Mouse (Mus musculus) neutrophil, adult 83 days (primary cell): ENCODE results near the gene Crip1. TPM values are rescaled to one million over a fixed set of nuclear protein-coding genes. Genes with fewer than 3 reads are reported as not detected.

Source experiments
- total RNA-seq, 2 experiments: library from RNA; stranded (reverse); gene quantifications; one replicate each; pipeline ENCODE4 v1.2.4; 2023

Crip1 gene
- 100 to 1,000 TPM; 588 to 649 TPM for total RNA-seq

GRCm38 (mm10) chr12:113146112-113147057, at the start of gene Crip1:
TSS of gene Crip1 (plus strand) at chr12:113146316.

GRCm38 (mm10) chr12:113097749-113098281, 48.3 kb upstream of the Crip1 start, which contains the start of gene Mta1:
TSS of gene Mta1 (plus strand) at chr12:113098278.

GRCm38 (mm10) chr12:113139908-113140615, 6.1 kb upstream of the Crip1 start, which contains the start of gene Crip2:
TSS of gene Crip2 (plus strand) at chr12:113140236.

GRCm38 (mm10) chr12:113155887-113156539, 9.9 kb downstream of the Crip1 start, which contains the start of gene Tedc1:
TSS of gene Tedc1 (plus strand) at chr12:113156421.

GRCm38 (mm10) chr12:113185442-113186291, 39.6 kb downstream of the Crip1 start, which contains the start of gene Tmem121:
TSS of gene Tmem121 (plus strand) at chr12:113185930.

Other genes starting within 250 kb of the Crip1 start
- gene Jag2, start 216.5 kb upstream of the Crip1 start, total RNA-seq: under 1 TPM; 0.26 to 0.90 TPM
- gene Nudt14, start 204.2 kb upstream of the Crip1 start, total RNA-seq: 1 to 10 TPM; 6.9 to 8.8 TPM
- 1 to 10 TPM; 3.4 to 5.5 TPM for gene Btbd6, start 169.8 kb upstream of the Crip1 start, total RNA-seq
- gene Brf1, start 145.6 kb upstream of the Crip1 start, total RNA-seq: 10 to 100 TPM; 62.7 to 67.4 TPM
- gene Pacs2, start 131.8 kb upstream of the Crip1 start, total RNA-seq: 10 to 100 TPM; 60.4 to 61.1 TPM
- gene Tex22, start 71.8 kb upstream of the Crip1 start, total RNA-seq: under 1 TPM; 0.37 to 0.49 TPM
- gene Mta1, start 48.0 kb upstream of the Crip1 start, total RNA-seq: 10 to 100 TPM; 27.7 to 27.9 TPM
- 1 to 10 TPM; 4.0 to 6.7 TPM for gene Crip2, start 6.1 kb upstream of the Crip1 start, total RNA-seq
- 10 to 100 TPM; 11.5 to 15.8 TPM for gene Tedc1, start 10.1 kb downstream of the Crip1 start, total RNA-seq
- gene Tmem121, start 39.6 kb downstream of the Crip1 start, total RNA-seq: not detected